Mouse (Mus musculus) intestine, embryonic 15.5 days (tissue): ENCODE measurements around the gene Enpp6. TPM values are rescaled to one million over a fixed set of nuclear protein-coding genes. Genes with fewer than 3 reads are reported as not detected.
A peak's percentile ranks its signal among the peaks of the same experiment; 100 is the strongest.

Source experiments
- ATAC-seq: fragments of 200-750 bp; cut with Nextera tagmentation; 2 replicates; pipeline ENCODE4 v1.8.0; 2017; ENCODE audit warnings: moderate TSS enrichment, moderate library complexity
- H3K27ac ChIP-seq: fragments of 300-500 bp; sonication (generic); 2 replicates; pipeline ENCODE4 v1.5.1; 2015; ENCODE audit warnings: mild to moderate bottlenecking, inconsistent platforms
- H3K27me3 ChIP-seq: fragments of 300-500 bp; sonication (generic); replicated peaks from 2 replicates; pipeline ENCODE4 v1.6.1; 2015; ENCODE audit warnings: inconsistent platforms
- H3K36me3 ChIP-seq: fragments of 300-500 bp; sonication (generic); 2 replicates; pipeline ENCODE4 v1.6.1; 2015; ENCODE audit warnings: inconsistent platforms
- H3K4me1 ChIP-seq: fragments of 300-500 bp; sonication (generic); replicated peaks from 2 replicates; pipeline ENCODE4 v1.6.1; 2015; ENCODE audit warnings: inconsistent platforms
- H3K4me2 ChIP-seq: fragments of 300-500 bp; sonication (generic); replicated peaks from 2 replicates; pipeline ENCODE4 v1.6.1; 2015; ENCODE audit warnings: mild to moderate bottlenecking, inconsistent platforms
- H3K4me3 ChIP-seq: fragments of 300-500 bp; sonication (generic); replicated peaks from 2 replicates; pipeline ENCODE4 v1.5.1; 2015; ENCODE audit warnings: inconsistent platforms
- H3K9ac ChIP-seq: fragments of 300-500 bp; sonication (generic); 2 replicates; pipeline ENCODE4 v1.6.1; 2015; ENCODE audit warnings: inconsistent platforms
- H3K9me3 ChIP-seq: fragments of 300-500 bp; sonication (generic); 2 replicates; pipeline ENCODE4 v1.6.1; 2016; ENCODE audit warnings: inconsistent platforms
- WGBS: fragments of 180-500 bp; shearing (Covaris S2); methylation state at CpG from one replicate; pipeline ENCODE4 v1.1.7; 2015; 5-methylcytosine and 5-hydroxymethylcytosine counted together
- polyA plus RNA-seq: library from polyadenylated mRNA; unstranded; fragments of >200 nt; fragmentation: Nextera tagmentation; extraction: Ambion mirVana; gene quantifications from 2 replicates; pipeline ENCODE4 v1.2.1, GENCODE M21; 2015

The Enpp6 gene
- 0.16 and 0.62 TPM in 2 replicates for polyA plus RNA-seq

GRCm38 (mm10) chr8:46986386-46987140 lies at the start of gene Enpp6:
Gene Enpp6, plus strand, starts transcription at chr8:46986887.
- Histone ChIP-seq H3K4me2 (no peak within 1 kb of the TSS), H3K36me3 (no peaks in the 10 kb centered on the region), H3K27me3 (no peaks in the 10 kb centered on the region), H3K4me1 (no peaks in the 10 kb centered on the region), H3K4me3 (no peak within 1 kb of the TSS), H3K9ac (no peak within 1 kb of the TSS), H3K27ac (no peak within 1 kb of the TSS), H3K9me3 (no peaks in the 10 kb centered on the region)
- no peak for ATAC-seq
- 85% methylated on average over 8 of the region's 8 CpGs for WGBS

GRCm38 (mm10) chr8:46938218-46938617 lies 48.5 kb upstream of the Enpp6 start:
- Histone ChIP-seq H3K4me2 (no peak overlapping the region), H3K27me3 (no peaks in the 10 kb centered on the region)
- WGBS = 79% methylated on average over 4 of the region's 4 CpGs

GRCm38 (mm10) chr8:46941295-46941694 lies 45.4 kb upstream of the Enpp6 start:
- no peaks in the 10 kb centered on the region for H3K9me3 ChIP-seq
- 67% methylated on average over 11 of the region's 11 CpGs for WGBS
- no peaks in the 10 kb centered on the region for H3K4me1 ChIP-seq
- no peak overlapping the region for H3K4me2 ChIP-seq
- no peak overlapping the region for H3K4me3 ChIP-seq
- no peaks in the 10 kb centered on the region for H3K27me3 ChIP-seq
- peak; percentile 53 for ATAC-seq
- H3K9ac ChIP-seq = no peak overlapping the region
- H3K36me3 ChIP-seq = no peaks in the 10 kb centered on the region
- H3K27ac ChIP-seq = no peak overlapping the region

More at GRCm38 (mm10) chr8:46938218-46938617, 48.5 kb upstream of the Enpp6 start:
- Histone ChIP-seq H3K27ac (no peak overlapping the region), H3K36me3 (no peaks in the 10 kb centered on the region), H3K4me3 (no peak overlapping the region), H3K9ac (no peak overlapping the region), H3K4me1 (0 out of 2 replicates have a peak, but pooled peaks cover 3% of the 10 kb centered on the region), H3K9me3 (no peaks in the 10 kb centered on the region)
- no peak for ATAC-seq

- no peak overlapping the region for H3K27ac ChIP-seq
- no peak for ATAC-seq
- H3K9ac ChIP-seq = no peak overlapping the region
- H3K36me3 ChIP-seq = no peaks in the 10 kb centered on the region
- H3K4me1 ChIP-seq = no peaks in the 10 kb centered on the region
- H3K4me3 ChIP-seq = no peak overlapping the region
- WGBS = 63% methylated on average over 15 of the region's 15 CpGs
- H3K4me2 ChIP-seq = no peak overlapping the region
- no peaks in the 10 kb centered on the region for H3K9me3 ChIP-seq
- no peaks in the 10 kb centered on the region for H3K27me3 ChIP-seq
Measured at GRCm38 (mm10) chr8:46941731-46942650, 44.7 kb upstream of the Enpp6 start.

- no peaks in the 10 kb centered on the region for H3K27me3 ChIP-seq
- H3K27ac ChIP-seq = no peak overlapping the region
- no peak overlapping the region for H3K4me3 ChIP-seq
- no peaks in the 10 kb centered on the region for H3K9me3 ChIP-seq
- ATAC-seq = no peak
- no peaks in the 10 kb centered on the region for H3K36me3 ChIP-seq
- WGBS = 86% methylated on average over 11 of the region's 11 CpGs
- no peak overlapping the region for H3K4me2 ChIP-seq
- no peak overlapping the region for H3K9ac ChIP-seq
- H3K4me1 ChIP-seq = no peaks in the 10 kb centered on the region
Measured at GRCm38 (mm10) chr8:46942651-46943024, 44.0 kb upstream of the Enpp6 start.

GRCm38 (mm10) chr8:46943337-46943736 lies 43.4 kb upstream of the Enpp6 start:
- no peaks in the 10 kb centered on the region for H3K9me3 ChIP-seq
- no peak overlapping the region for H3K4me3 ChIP-seq
- ATAC-seq = no peak
- H3K9ac ChIP-seq = no peak overlapping the region
- H3K4me2 ChIP-seq = no peak overlapping the region
- whole genome bisulfite sequencing = 71% methylated on average over 4 of the region's 4 CpGs
- H3K27me3 ChIP-seq = no peaks in the 10 kb centered on the region
- H3K36me3 ChIP-seq = no peaks in the 10 kb centered on the region
- H3K4me1 ChIP-seq = no peaks in the 10 kb centered on the region
- H3K27ac ChIP-seq = no peak overlapping the region

GRCm38 (mm10) chr8:46946181-46946580 lies 40.5 kb upstream of the Enpp6 start:
- Histone ChIP-seq H3K4me3 (no peak overlapping the region), H3K9ac (no peak overlapping the region), H3K9me3 (no peaks in the 10 kb centered on the region), H3K27me3 (no peaks in the 10 kb centered on the region), H3K4me2 (no peak overlapping the region), H3K36me3 (no peaks in the 10 kb centered on the region), H3K4me1 (no peaks in the 10 kb centered on the region), H3K27ac (no peak overlapping the region)
- WGBS = 75% methylated on average over 5 of the region's 5 CpGs
- no peak for ATAC-seq

GRCm38 (mm10) chr8:46948091-46948757 lies 38.5 kb upstream of the Enpp6 start:
- H3K4me1 ChIP-seq = no peaks in the 10 kb centered on the region
- no peak overlapping the region for H3K27ac ChIP-seq
- WGBS = 59% methylated on average over 14 of the region's 14 CpGs
- no peak overlapping the region for H3K9ac ChIP-seq
- H3K27me3 ChIP-seq = no peaks in the 10 kb centered on the region
- no peaks in the 10 kb centered on the region for H3K9me3 ChIP-seq
- H3K36me3 ChIP-seq = no peaks in the 10 kb centered on the region
- ATAC-seq = no peak
- H3K4me3 ChIP-seq = no peak overlapping the region
- no peak overlapping the region for H3K4me2 ChIP-seq

- Histone ChIP-seq H3K27ac (no peak overlapping the region), H3K4me1 (no peaks in the 10 kb centered on the region), H3K9me3 (no peaks in the 10 kb centered on the region), H3K4me3 (no peak overlapping the region), H3K9ac (no peak overlapping the region), H3K4me2 (no peak overlapping the region), H3K27me3 (no peaks in the 10 kb centered on the region), H3K36me3 (no peaks in the 10 kb centered on the region)
- 21% methylated on average over 7 of the region's 7 CpGs for WGBS
- 0 out of 2 replicates have a peak, but pooled peaks have one; percentile 34 for ATAC-seq
Measured at GRCm38 (mm10) chr8:46953472-46953871, 33.2 kb upstream of the Enpp6 start.

- Histone ChIP-seq H3K9me3 (no peaks in the 10 kb centered on the region), H3K4me2 (no peak overlapping the region), H3K9ac (no peak overlapping the region), H3K27ac (no peak overlapping the region), H3K27me3 (no peaks in the 10 kb centered on the region), H3K4me1 (no peaks in the 10 kb centered on the region), H3K36me3 (no peaks in the 10 kb centered on the region), H3K4me3 (no peak overlapping the region)
- WGBS = 58% methylated on average over 10 of the region's 10 CpGs
- no peak for ATAC-seq
Measured at GRCm38 (mm10) chr8:46962630-46963427, 23.9 kb upstream of the Enpp6 start.

GRCm38 (mm10) chr8:46963619-46964145 lies 23.0 kb upstream of the Enpp6 start:
- WGBS = 48% methylated on average over 8 of the region's 8 CpGs
- Histone ChIP-seq H3K27ac (no peak overlapping the region), H3K36me3 (no peaks in the 10 kb centered on the region), H3K4me3 (no peak overlapping the region), H3K9me3 (no peaks in the 10 kb centered on the region), H3K4me1 (no peaks in the 10 kb centered on the region), H3K27me3 (no peaks in the 10 kb centered on the region), H3K4me2 (no peak overlapping the region), H3K9ac (no peak overlapping the region)
- no peak for ATAC-seq
